ENCODE assay signal across 8 mouse cellular contexts in the genomic region with DNA sequence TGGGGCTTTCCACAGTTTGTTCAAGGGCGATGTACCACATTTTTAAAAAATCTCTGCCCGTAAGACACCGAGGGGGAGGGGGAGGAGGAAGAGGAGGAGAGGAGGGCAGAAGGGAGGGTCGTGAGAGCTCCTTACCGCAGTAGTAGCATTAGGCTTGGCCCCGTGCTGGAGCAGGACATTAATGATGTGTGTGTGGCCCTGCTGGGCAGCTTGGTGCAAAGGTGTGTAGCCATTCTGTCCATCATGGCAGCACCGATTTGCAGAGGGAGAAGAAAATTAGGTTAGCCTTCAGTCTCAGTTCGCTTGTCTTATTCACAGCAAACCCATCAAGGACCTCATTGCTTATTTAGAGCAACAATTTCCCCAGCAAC.
DNase-seq lines count a peak whose midpoint lies in the region; ATAC-seq and TF ChIP-seq lines count a peak whose summit lies in the region.

No protein-coding gene starts in this region.

- no peak for DNase-seq in heart, postnatal 0 days (ENCODE audit: low spot score)
- DNase-seq in heart, adult 11 months: no peak
- DNase-seq in embryonic facial prominence, embryonic 11.5 days (ENCODE audit: low spot score): no peak
- no peak for DNase-seq in right cerebral cortex, postnatal 10 days (ENCODE audit: low spot score in 2 of 2)
- DNase-seq in thymus, adult 2 months: no peak
- no peak for DNase-seq in testis, postnatal 14 days (ENCODE audit: low spot score)

- peak overlapping the region; percentile 24; the same call in 1 of the 2 replicates for H3K4me3 ChIP-seq in heart, postnatal 0 days (ENCODE audit: low read depth, low read length)
- H3K4me3 ChIP-seq in embryonic facial prominence, embryonic 11.5 days (ENCODE audit: low read depth, low read length): peak overlapping the region; percentile 18; the same call in 1 of the 2 replicates
- no peak overlapping the region for H3K4me3 ChIP-seq in hindbrain, embryonic 15.5 days
- no peak overlapping the region for H3K4me3 ChIP-seq in midbrain, embryonic 16.5 days (ENCODE audit: low read depth, low read length)
- H3K4me3 ChIP-seq in thymus, adult 2 months (ENCODE audit: control insufficient read depth, insufficient read depth, low read length): no peak overlapping the region

- no peak for ATAC-seq in heart, postnatal 0 days (ENCODE audit: insufficient read depth, low read depth)
- no peak for ATAC-seq in embryonic facial prominence, embryonic 11.5 days (replicated peaks; ENCODE audit: insufficient number of reproducible peaks, low FRiP score, low TSS enrichment, low read depth)
- ATAC-seq in hindbrain, embryonic 15.5 days (ENCODE audit: low FRiP score, low read depth): no peak
- ATAC-seq in midbrain, embryonic 16.5 days: peak; percentile 47

- TF ChIP-seq CTCF in heart, postnatal 0 days (IDR thresholded peaks at IDR 0.05; ENCODE audit: low read depth): no peak
- TF ChIP-seq CTCF in thymus, adult 2 months (IDR thresholded peaks at IDR 0.05; ENCODE audit: borderline replicate concordance, control insufficient read depth, extremely low read depth, insufficient read depth, low read length, poor library complexity): no peak

- 43% methylated on average over 8 of the region's 8 CpGs for WGBS in heart, postnatal 0 days
- 9% methylated on average over 6 of the region's 8 CpGs for WGBS in embryonic facial prominence, embryonic 11.5 days
- WGBS in hindbrain, embryonic 15.5 days: 8% methylated on average over 7 of the region's 8 CpGs
- WGBS in midbrain, embryonic 16.5 days: 7% methylated on average over 7 of the region's 8 CpGs
- WGBS in thymus, adult 2 months: 25% methylated on average over 8 of the region's 8 CpGs

- no peaks in the 10 kb centered on the region for H3K4me1 ChIP-seq in heart, postnatal 0 days (ENCODE audit: control insufficient read depth, insufficient read depth)
- no peaks in the 10 kb centered on the region for H3K4me1 ChIP-seq in embryonic facial prominence, embryonic 11.5 days (ENCODE audit: control insufficient read depth, insufficient read depth, low read length)
- H3K4me1 ChIP-seq in hindbrain, embryonic 15.5 days (replicated peaks): peaks cover 26% of the 10 kb centered on the region
- H3K4me1 ChIP-seq in midbrain, embryonic 16.5 days (ENCODE audit: control insufficient read depth, insufficient read depth, low read length): peaks cover 31% of the 10 kb centered on the region
- no peaks in the 10 kb centered on the region for H3K4me1 ChIP-seq in thymus, adult 2 months (replicated peaks; ENCODE audit: control insufficient read depth, insufficient read depth, low read length)

- no peaks in the 10 kb centered on the region for H3K9me3 ChIP-seq in heart, postnatal 0 days (replicated peaks; ENCODE audit: control insufficient read depth, low read length)
- no peaks in the 10 kb centered on the region for H3K9me3 ChIP-seq in embryonic facial prominence, embryonic 11.5 days (replicated peaks; ENCODE audit: control insufficient read depth, low read length)
- no peaks in the 10 kb centered on the region for H3K9me3 ChIP-seq in hindbrain, embryonic 15.5 days
- H3K9me3 ChIP-seq in midbrain, embryonic 16.5 days (replicated peaks; ENCODE audit: control insufficient read depth, low read length, poor library complexity, severe bottlenecking): no peaks in the 10 kb centered on the region

- H3K36me3 ChIP-seq in heart, postnatal 0 days (replicated peaks; ENCODE audit: control insufficient read depth, insufficient read depth, low read length): peaks cover 17% of the 10 kb centered on the region
- no peaks in the 10 kb centered on the region for H3K36me3 ChIP-seq in embryonic facial prominence, embryonic 11.5 days (replicated peaks; ENCODE audit: control insufficient read depth, insufficient read depth, low read depth, low read length)
- H3K36me3 ChIP-seq in hindbrain, embryonic 15.5 days: peaks cover 6% of the 10 kb centered on the region; the same call in 1 of the 2 replicates
- H3K36me3 ChIP-seq in midbrain, embryonic 16.5 days (ENCODE audit: control insufficient read depth, insufficient read depth, low read length): peaks cover 8% of the 10 kb centered on the region
- no peaks in the 10 kb centered on the region for H3K36me3 ChIP-seq in thymus, adult 2 months (ENCODE audit: control insufficient read depth, insufficient read depth, low read length)

- H3K27me3 ChIP-seq in heart, postnatal 0 days (ENCODE audit: control insufficient read depth, insufficient read depth, low read length): no peaks in the 10 kb centered on the region
- no peaks in the 10 kb centered on the region for H3K27me3 ChIP-seq in embryonic facial prominence, embryonic 11.5 days (ENCODE audit: control insufficient read depth, insufficient read depth, low read length)
- no peaks in the 10 kb centered on the region for H3K27me3 ChIP-seq in hindbrain, embryonic 15.5 days
- H3K27me3 ChIP-seq in midbrain, embryonic 16.5 days (ENCODE audit: control insufficient read depth, insufficient read depth, low read depth, low read length): no peaks in the 10 kb centered on the region
- H3K27me3 ChIP-seq in thymus, adult 2 months (ENCODE audit: control insufficient read depth, insufficient read depth, low read length): no peaks in the 10 kb centered on the region

- H3K9ac ChIP-seq in heart, postnatal 0 days (replicated peaks; ENCODE audit: low read depth, low read length): no peak overlapping the region
- H3K9ac ChIP-seq in embryonic facial prominence, embryonic 11.5 days (replicated peaks; ENCODE audit: low read length): no peak overlapping the region
- H3K9ac ChIP-seq in hindbrain, embryonic 15.5 days: 0 out of 2 replicates have a peak overlapping the region, but pooled peaks have one; percentile 1
- H3K9ac ChIP-seq in midbrain, embryonic 16.5 days (ENCODE audit: low read depth, low read length): peak overlapping the region; percentile 31; the same call in 1 of the 2 replicates

- no peak overlapping the region for H3K27ac ChIP-seq in heart, postnatal 0 days (ENCODE audit: low read depth)
- H3K27ac ChIP-seq in embryonic facial prominence, embryonic 11.5 days (replicated peaks; ENCODE audit: low read depth, low read length): no peak overlapping the region
- H3K27ac ChIP-seq in hindbrain, embryonic 15.5 days (replicated peaks): peak overlapping the region; percentile 75
- peak overlapping the region; percentile 68 for H3K27ac ChIP-seq in midbrain, embryonic 16.5 days (ENCODE audit: low read length)
- H3K27ac ChIP-seq in thymus, adult 2 months (ENCODE audit: control insufficient read depth, insufficient read depth, low read length): no peak overlapping the region

- H3K4me2 ChIP-seq in heart, postnatal 0 days (ENCODE audit: low read depth, low read length): peak overlapping the region; percentile 48
- peak overlapping the region; percentile 44 for H3K4me2 ChIP-seq in embryonic facial prominence, embryonic 11.5 days (ENCODE audit: low read depth, low read length)
- H3K4me2 ChIP-seq in hindbrain, embryonic 15.5 days: peak overlapping the region; percentile 47
- H3K4me2 ChIP-seq in midbrain, embryonic 16.5 days (ENCODE audit: low read length): peak overlapping the region; percentile 34

- no peak for TF ChIP-seq POLR2A in thymus, adult 2 months (IDR thresholded peaks at IDR 0.05; ENCODE audit: control insufficient read depth, extremely low read depth, insufficient read depth, low read length, poor library complexity)

- TF ChIP-seq EP300 in heart, postnatal 0 days (IDR thresholded peaks at IDR 0.05; ENCODE audit: low read depth): no peak

Comparison
In these comparisons a context has a peak if more than half of its experiments do, and no peak if none do; other contexts are left out.
1. H3K27ac ChIP-seq: peak in hindbrain, embryonic 15.5 days (single experiment) and midbrain, embryonic 16.5 days (single experiment); none in heart, postnatal 0 days (single experiment), embryonic facial prominence, embryonic 11.5 days (single experiment) and thymus, adult 2 months (single experiment).
2. H3K4me3 ChIP-seq: peak in heart, postnatal 0 days (single experiment) and embryonic facial prominence, embryonic 11.5 days (single experiment); none in hindbrain, embryonic 15.5 days (single experiment), midbrain, embryonic 16.5 days (single experiment) and thymus, adult 2 months (single experiment).
3. H3K9ac ChIP-seq: peak in hindbrain, embryonic 15.5 days (single experiment) and midbrain, embryonic 16.5 days (single experiment); none in heart, postnatal 0 days (single experiment) and embryonic facial prominence, embryonic 11.5 days (single experiment).
4. Peak in every context shown above with its lines, with median percentiles within 50 percentile points of each other: H3K4me2 ChIP-seq.